Mouse (Mus musculus) adrenal gland, adult 18-20 months (tissue): ENCODE data around the gene Rasgef1b. TPM values are rescaled to one million over a fixed set of nuclear protein-coding genes. Genes with fewer than 3 reads are reported as not detected.
A peak's percentile ranks its signal among the peaks of the same experiment; 100 is the strongest.

Source experiments
- DNase-seq, 2 experiments: peaks; one replicate each; pipeline ENCODE4 v3.0.0; 2021 to 2022; ENCODE audit warnings: low spot score in 2 of 2
- total RNA-seq, 2 experiments: library from RNA; stranded (reverse); gene quantifications; 1 replicate in 1 of 2; 2 replicates in 1 of 2; pipeline ENCODE4 v1.2.3; 2021

Rasgef1b gene
- total RNA-seq, 2 experiments from 2014 or later: 10.4 to 13.3 TPM

- no peak for DNase-seq
Measured at GRCm38 (mm10) chr5:99606164-99606858, 122.6 kb downstream of the Rasgef1b start.

- no peak for DNase-seq
Measured at GRCm38 (mm10) chr5:99602244-99603023, 126.4 kb downstream of the Rasgef1b start.

- DNase-seq: no peak
Measured at GRCm38 (mm10) chr5:99599376-99599775, 129.5 kb downstream of the Rasgef1b start.

- no peak for DNase-seq
Measured at GRCm38 (mm10) chr5:99598470-99599110, 130.3 kb downstream of the Rasgef1b start.

DNA sequence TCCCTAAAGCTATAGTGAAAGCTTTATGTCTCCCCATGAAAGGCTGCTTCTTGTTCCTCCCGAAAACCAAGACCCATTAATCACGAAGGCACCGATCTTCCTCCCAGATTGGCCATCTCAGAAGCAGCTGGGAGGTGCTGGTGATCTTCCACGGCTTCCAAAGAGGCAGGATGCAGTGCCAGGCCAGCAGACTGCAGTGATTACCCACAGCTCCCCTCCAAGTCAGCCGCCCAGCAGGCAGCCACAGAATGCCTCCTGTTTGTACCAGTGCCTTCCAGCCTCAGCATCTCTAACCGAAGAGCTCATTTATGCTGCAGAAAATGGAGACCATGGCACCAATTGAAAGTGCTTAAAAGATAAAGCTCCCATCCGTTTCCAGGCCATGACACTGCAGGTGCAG lies 131.2 kb downstream of the Rasgef1b start:
- no peak for DNase-seq

DNA sequence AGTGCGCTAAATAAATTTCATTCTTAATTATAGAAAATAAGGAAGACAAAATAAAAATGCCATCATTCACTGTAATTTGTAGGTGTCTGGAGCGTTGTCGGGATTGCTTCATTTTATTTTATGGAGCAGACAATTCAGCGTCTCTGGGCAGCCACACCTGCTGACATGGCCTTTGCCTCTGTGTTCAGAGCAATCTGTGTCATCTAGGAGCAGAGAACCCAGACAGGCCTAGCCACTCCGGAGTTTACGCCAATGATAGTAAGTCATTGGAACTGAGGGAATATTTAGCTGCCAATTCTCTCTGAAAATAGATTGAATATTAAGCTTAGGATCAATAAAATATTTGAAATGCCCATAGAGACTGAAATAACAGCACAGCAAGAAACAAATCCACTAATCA lies 137.5 kb downstream of the Rasgef1b start:
- no peak for DNase-seq

DNA sequence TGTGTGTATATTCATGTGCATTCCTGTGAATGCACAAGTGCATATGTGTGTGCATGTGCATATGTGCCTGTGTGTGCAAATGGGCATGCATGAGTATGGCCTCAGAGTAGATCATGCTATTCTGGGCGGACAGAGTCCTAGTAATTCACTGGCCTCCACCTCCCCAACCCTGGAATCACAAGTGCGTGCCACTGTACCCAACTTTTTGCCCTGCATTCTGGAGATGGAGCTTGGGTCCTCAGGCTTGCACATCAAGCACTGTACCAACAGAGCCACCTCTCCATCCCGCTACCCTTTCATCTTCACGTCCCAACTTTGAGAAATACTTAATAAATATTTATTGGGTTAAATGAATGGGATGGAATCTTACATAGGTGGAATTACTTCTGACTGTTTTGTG lies 138.3 kb downstream of the Rasgef1b start:
- DNase-seq: no peak

- no peak for DNase-seq
Measured at GRCm38 (mm10) chr5:99587994-99588393, 140.9 kb downstream of the Rasgef1b start.

GRCm38 (mm10) chr5:99587589-99587988 lies 141.3 kb downstream of the Rasgef1b start:
- DNase-seq: no peak

DNA sequence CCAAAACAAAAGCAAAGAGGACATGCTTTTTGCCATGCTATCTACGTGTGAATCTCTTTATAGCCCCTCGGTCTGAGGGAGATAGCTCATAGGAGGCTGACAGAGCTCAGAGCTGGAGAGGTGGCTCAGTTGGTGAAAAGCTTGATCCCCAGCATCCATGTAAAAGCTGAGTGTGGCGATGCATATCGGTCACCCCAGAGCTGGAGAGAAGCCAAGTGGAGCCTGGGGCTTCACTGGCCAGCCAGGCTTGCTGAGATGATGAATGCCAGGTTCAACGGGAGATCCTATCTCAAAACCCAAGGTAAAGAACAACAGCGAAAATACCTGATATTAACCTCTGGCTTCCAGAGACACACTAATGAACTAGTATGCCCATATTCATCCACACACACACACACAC lies 142.6 kb downstream of the Rasgef1b start:
- no peak for DNase-seq

DNA sequence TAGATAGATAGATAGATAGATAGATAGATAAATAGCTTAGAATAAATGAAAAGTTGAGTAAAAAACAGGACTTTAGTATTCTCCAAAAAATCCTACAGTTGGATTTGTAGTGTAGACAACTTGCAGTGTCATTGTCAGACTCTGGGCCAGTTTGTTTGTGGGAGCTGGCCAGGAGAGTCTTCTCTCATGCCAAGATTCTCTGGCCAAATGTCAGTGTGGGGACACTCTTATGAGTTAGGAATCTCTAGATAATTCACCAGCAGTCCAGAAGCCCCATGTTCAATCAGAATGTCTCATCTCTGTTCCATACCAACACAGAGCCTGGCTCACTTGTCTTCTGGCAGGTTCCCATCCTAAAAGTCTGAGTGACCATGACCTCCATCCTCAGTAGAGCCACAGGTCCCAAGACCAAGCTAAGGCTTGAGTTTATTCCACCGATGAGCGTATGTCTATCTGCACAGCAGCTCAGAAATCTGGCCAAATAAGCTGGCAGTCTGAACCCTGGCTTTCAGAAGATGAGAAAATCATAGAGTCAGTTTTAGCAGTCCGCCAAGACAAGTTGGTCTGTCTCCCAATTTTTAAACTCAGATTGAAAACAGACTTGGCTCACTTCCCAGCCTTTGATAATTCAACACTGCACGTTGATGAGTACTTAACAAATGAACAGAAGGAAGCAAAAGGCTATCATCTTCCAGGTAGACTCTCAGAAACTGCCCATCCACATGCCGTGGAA lies 143.5 kb downstream of the Rasgef1b start:
- no peak for DNase-seq

GRCm38 (mm10) chr5:99584266-99584665 lies 144.6 kb downstream of the Rasgef1b start:
- DNase-seq: no peak

DNA sequence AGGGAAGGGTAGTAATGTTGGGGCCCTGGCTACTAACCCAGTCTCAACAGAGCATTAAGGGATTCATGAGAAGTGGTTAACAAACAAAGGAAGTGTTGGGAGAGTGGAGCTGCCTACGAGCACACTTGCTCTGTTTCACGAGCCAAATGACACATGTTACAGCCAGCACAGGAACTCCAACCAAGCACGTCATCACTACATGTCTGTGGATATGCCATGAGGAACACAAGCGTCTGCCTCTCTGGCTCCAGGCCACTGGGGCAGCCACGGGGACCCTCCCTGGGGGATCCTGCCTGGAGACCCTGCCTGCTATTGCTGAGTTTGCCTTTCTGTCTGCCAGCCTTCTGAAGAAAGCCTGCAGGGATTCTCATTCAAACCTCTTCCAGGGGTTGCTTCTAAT lies 146.8 kb downstream of the Rasgef1b start:
- no peak for DNase-seq

- DNase-seq: peak; percentile 28 to 50
Measured at GRCm38 (mm10) chr5:99578692-99579091, 150.2 kb downstream of the Rasgef1b start.

DNA sequence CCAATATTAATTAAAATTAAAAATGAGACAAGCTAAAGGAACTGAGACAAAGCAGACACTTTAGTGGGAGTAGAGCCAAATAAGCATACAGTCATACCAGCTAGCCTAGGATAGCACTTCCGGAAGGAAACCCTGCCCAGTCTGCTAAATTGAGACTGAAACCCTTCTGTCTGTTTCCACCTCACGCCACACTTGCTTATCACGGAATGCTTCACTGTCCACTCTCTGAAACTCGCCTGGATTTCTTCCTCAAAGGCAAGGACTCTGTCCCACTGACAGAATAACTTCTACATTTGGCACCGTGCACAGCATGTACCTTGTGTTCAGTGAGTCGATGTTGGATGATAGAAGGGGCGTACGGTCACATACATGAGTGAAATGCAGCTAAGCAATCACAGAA lies 153.0 kb downstream of the Rasgef1b start:
- no peak for DNase-seq

DNA sequence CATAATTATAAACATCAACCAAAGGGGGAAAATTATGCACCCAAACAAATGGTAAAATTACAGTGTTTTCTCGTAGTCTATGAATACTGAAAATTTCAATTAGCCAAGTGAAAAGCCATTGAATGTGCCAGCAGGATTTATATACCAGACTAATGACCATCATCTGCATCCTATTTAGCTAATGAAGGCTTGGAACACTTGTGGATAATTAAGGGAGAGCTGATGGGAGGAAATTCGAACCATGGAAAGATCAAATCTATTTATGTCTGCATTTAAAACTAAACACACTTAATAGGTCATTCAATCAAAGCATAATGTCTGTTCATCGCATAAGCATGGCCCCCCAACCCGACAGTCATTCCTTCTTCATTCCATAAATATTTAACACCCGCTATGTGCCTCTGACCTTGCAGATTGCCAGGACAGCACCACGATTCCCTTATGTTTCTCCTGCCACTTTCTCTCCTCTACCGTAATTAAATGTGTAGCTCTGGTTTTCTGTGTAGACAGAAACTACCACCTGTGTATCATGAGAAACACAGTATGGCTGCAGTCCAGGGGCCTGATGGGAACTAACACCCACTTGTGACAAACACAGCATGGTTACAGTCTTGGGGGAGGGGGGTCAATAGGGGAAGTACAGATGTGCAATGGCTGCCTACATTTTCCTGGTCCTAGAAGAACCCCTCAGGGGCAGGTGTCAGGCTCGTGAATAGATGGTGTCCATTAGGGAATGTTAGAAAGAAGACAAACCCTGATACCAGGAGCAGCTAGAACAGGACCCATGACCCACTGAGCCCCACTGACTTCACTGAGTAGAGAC lies 164.2 kb downstream of the Rasgef1b start:
- no peak for DNase-seq

GRCm38 (mm10) chr5:99562096-99562495 lies 166.8 kb downstream of the Rasgef1b start:
- DNase-seq: no peak

GRCm38 (mm10) chr5:99559814-99560213 lies 169.1 kb downstream of the Rasgef1b start:
- DNase-seq: no peak

- DNase-seq: no peak
Measured at GRCm38 (mm10) chr5:99558231-99558630, 170.6 kb downstream of the Rasgef1b start.

GRCm38 (mm10) chr5:99552645-99553044 lies 176.2 kb downstream of the Rasgef1b start:
- DNase-seq: no peak
